Mouse (Mus musculus) kidney, adult 2 months (tissue): ENCODE results near the gene Plxnb2.

ENCODE experiments used
- CTCF ChIP-seq: fragments of 200-500 bp; conservative IDR thresholded peaks from 2 replicates; pipeline ENCODE4 v1.5.1; 2011; ENCODE audit warnings: low read depth, mild to moderate bottlenecking, control low read depth, low read length, moderate library complexity, mixed read lengths; ENCODE audit not compliant: insufficient read depth, insufficient read length
- POLR2A ChIP-seq: fragments of 200-500 bp; IDR thresholded peaks from one replicate; pipeline ENCODE4 v1.6.1; 2011; ENCODE audit warnings: low read depth, low read length, control low read depth

- no peak for TF ChIP-seq POLR2A
- no peak for TF ChIP-seq CTCF
Measured at GRCm38 (mm10) chr15:89123595-89123994, 57.0 kb downstream of the Plxnb2 start.
